6 mouse cellular contexts compared by ENCODE assay signal in genomic region chr17:35020551-35020950, GRCm38 (mm10). TPM values are rescaled to one million over a fixed set of nuclear protein-coding genes. Genes with fewer than 3 reads are reported as not detected.
"Had no signal": no experiment of that assay in that cellular context is flagged by ENCODE, and none has a peak within 500 bp of the region (broad histone marks: within the 10 kb centered on the region; RNA-seq: fewer than 3 reads in every experiment).

No protein-coding gene starts in this region.

- H3K36me3 ChIP-seq: midbrain, embryonic 15.5 days had no signal

- H3K27ac ChIP-seq: liver, embryonic 14.5 days; midbrain, embryonic 15.5 days; neural tube, embryonic 12.5 days had no signal

- H3K27me3 ChIP-seq: midbrain, embryonic 15.5 days; neural tube, embryonic 12.5 days; stomach, embryonic 15.5 days had no signal

- H3K9ac ChIP-seq: liver, embryonic 14.5 days; midbrain, embryonic 15.5 days; stomach, embryonic 15.5 days had no signal

- H3K4me3 ChIP-seq: midbrain, embryonic 15.5 days; neural tube, embryonic 12.5 days had no signal

- H3K9me3 ChIP-seq: midbrain, embryonic 15.5 days; neural tube, embryonic 12.5 days; stomach, embryonic 15.5 days had no signal

RNA-seq across cellular contexts. Expression of gene Vwa7, which starts 4.2 kb away (rescaled TPM):
- total RNA-seq: monocyte, adult 5-6 weeks had no signal

RNA-seq across cellular contexts. Expression of gene Sapcd1, which starts 7.3 kb away (rescaled TPM):
- total RNA-seq: left cerebral cortex, adult 18-20 months; monocyte, adult 5-6 weeks had no signal
